In genomic region chr13:99244896-99245295, GRCm38 (mm10) we compare ENCODE assay signal across 21 mouse cellular contexts.
DNase-seq lines count a peak whose midpoint lies in the region; ATAC-seq and TF ChIP-seq lines count a peak whose summit lies in the region.
"Had no signal": no experiment of that assay in that cellular context is flagged by ENCODE, and none has a peak within 500 bp of the region (broad histone marks: within the 10 kb centered on the region; RNA-seq: fewer than 3 reads in every experiment).

No protein-coding gene starts in this region.

- H3K27ac ChIP-seq in layer of hippocampus, adult 2 months, result peak overlapping the region; percentile 8; the same call in 1 of the 2 replicates
- H3K27ac ChIP-seq: embryonic facial prominence, embryonic 12.5 days; forebrain, embryonic 15.5 days; hindbrain, postnatal 0 days; limb, embryonic 12.5 days; liver, embryonic 13.5 days had no signal

- ATAC-seq in granulocyte monocyte progenitor cell, adult 5-6 weeks (replicated peaks; ENCODE audit: poor library complexity, severe bottlenecking), result 0 out of 2 replicates have a peak, but pooled peaks have one; percentile 20
- ATAC-seq: forebrain, embryonic 15.5 days; hindbrain, postnatal 0 days had no signal

- peak; percentile 83 for DNase-seq in heart, adult 11 months
- DNase-seq in heart, adult 9 months (ENCODE audit: low spot score in 2 of 2), result no peak
- DNase-seq in layer of hippocampus, adult 2 months (ENCODE audit: low spot score in 2 of 2), result no peak
- DNase-seq in layer of hippocampus, postnatal 25 days (ENCODE audit: extremely low spot score in 1 of 2, low spot score in 1 of 2), result no peak
- DNase-seq in retina, postnatal 1 day, result peak; percentile 24
- no peak for DNase-seq in retina, embryonic 14.5 days (ENCODE audit: low spot score)
- DNase-seq in spleen, postnatal 36 days (ENCODE audit: low spot score in 2 of 2), result no peak
- DNase-seq: adrenal gland, adult 8-10 months; cerebellum, adult 9-10 months; heart, adult 18-20 months; kidney, adult 8-10 months; kidney, postnatal 14 days; liver, embryonic 13.5 days; lung, embryonic 14.5 days; lung, postnatal 4 days had no signal

- H3K4me3 ChIP-seq in layer of hippocampus, adult 2 months, result no peak overlapping the region
- H3K4me3 ChIP-seq: embryonic facial prominence, embryonic 12.5 days; forebrain, embryonic 15.5 days; limb, embryonic 12.5 days; liver, embryonic 13.5 days; myocyte had no signal

- TF ChIP-seq CTCF in layer of hippocampus, adult 2 months (conservative IDR thresholded peaks at IDR 0.05), result no peak

Comparison
In these comparisons a context has a peak if more than half of its experiments do, and no peak if none do; other contexts are left out.
1. DNase-seq: peak in heart, adult 11 months (single experiment) and retina, postnatal 1 day (single experiment); none in heart, adult 9 months (0 of 2), layer of hippocampus, adult 2 months (0 of 2), layer of hippocampus, postnatal 25 days (0 of 2), retina, embryonic 14.5 days (single experiment) and spleen, postnatal 36 days (0 of 2).